Mouse (Mus musculus) ovary, postnatal 14 days (tissue): ENCODE data around the gene Ythdf2.

Source experiments
- DNase-seq: peaks from one replicate; pipeline ENCODE4 v3.0.0; 2022; ENCODE audit warnings: low spot score

The Ythdf2 gene

GRCm38 (mm10) chr4:132146201-132146600, 65.9 kb downstream of the Ythdf2 start:
- DNase-seq = no peak

GRCm38 (mm10) chr4:132145092-132145491, 67.0 kb downstream of the Ythdf2 start:
- DNase-seq = no peak

GRCm38 (mm10) chr4:132144080-132144841, 67.8 kb downstream of the Ythdf2 start, which contains the start of gene Oprd1:
Gene Oprd1 (minus strand): TSS chr4:132144486.
- DNase-seq = no peak

- no peak for DNase-seq
Measured at GRCm38 (mm10) chr4:132138640-132139039, 73.5 kb downstream of the Ythdf2 start.

DNA sequence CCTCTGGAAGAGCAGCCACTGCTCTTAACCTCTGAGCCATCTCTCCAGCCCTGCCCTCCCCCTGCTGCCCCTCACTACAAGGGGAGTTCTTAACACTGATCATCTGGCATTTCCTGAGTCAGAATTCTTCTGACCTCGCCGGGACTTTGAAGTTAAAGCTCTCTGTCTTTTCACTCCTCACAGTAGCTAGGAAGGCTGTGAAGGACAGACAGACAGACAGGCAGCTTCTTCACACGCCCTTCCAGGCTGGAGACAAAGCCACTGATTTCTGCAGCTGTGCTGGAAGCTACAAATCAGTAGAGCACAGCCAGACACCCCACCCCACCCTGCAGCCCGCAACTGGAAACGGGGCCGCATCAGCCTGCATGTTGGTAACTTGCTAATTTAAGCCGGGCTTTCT, 75.1 kb downstream of the Ythdf2 start:
- DNase-seq = no peak
